Mouse (Mus musculus): Measurements from ENCODE around the gene Yif1a. TPM values are rescaled to one million over a fixed set of nuclear protein-coding genes. Genes with fewer than 3 reads are reported as not detected.

Gene Yif1a
- total RNA-seq, 2 experiments from 2014 or later, result 72.8 to 78.3 TPM

GRCm38 (mm10) chr19:5058801-5059771, 29.3 kb upstream of the Yif1a start:
- intact Hi-C loops (cut with DNase I), result no loop called here
- peak; percentile 48 to 58 for DNase-seq

- intact Hi-C loops (cut with DNase I), result no loop called here
- DNase-seq, result peak; percentile 65 to 70
These were observed 27.7 kb upstream of the Yif1a start for GRCm38 (mm10) chr19:5060365-5061330.

- DNase-seq, result no peak
- intact Hi-C loops (cut with DNase I), result no loop called here
These were observed 26.3 kb upstream of the Yif1a start for GRCm38 (mm10) chr19:5062041-5062440.

- intact Hi-C loops (cut with DNase I), result no loop called here
- peak; percentile 44 to 57 for DNase-seq
These were observed 25.9 kb upstream of the Yif1a start for GRCm38 (mm10) chr19:5062446-5062845.

GRCm38 (mm10) chr19:5065104-5065503, 23.2 kb upstream of the Yif1a start:
- peak; percentile 57 to 61 for DNase-seq
- intact Hi-C loops (cut with DNase I), result no loop called here

GRCm38 (mm10) chr19:5067040-5067799, 21.1 kb upstream of the Yif1a start:
- intact Hi-C loops (cut with DNase I), result no loop called here
- peak; percentile 56 to 63 for DNase-seq

- intact Hi-C loops (cut with DNase I), result no loop called here
- DNase-seq, result peak; percentile 81 to 84
These were observed 20.3 kb upstream of the Yif1a start, which contains the start of gene Cd248 for GRCm38 (mm10) chr19:5067867-5068569. Gene Cd248 (plus strand): TSS chr19:5068078.

GRCm38 (mm10) chr19:5068570-5069234, 19.6 kb upstream of the Yif1a start:
- DNase-seq, result peak; percentile 14 to 44

GRCm38 (mm10) chr19:5069486-5069885, 18.9 kb upstream of the Yif1a start:
- intact Hi-C loops (cut with DNase I), result no loop called here
- DNase-seq, result no peak

More at GRCm38 (mm10) chr19:5068570-5069234, 19.6 kb upstream of the Yif1a start:
- intact Hi-C loops (cut with DNase I), result no loop called here

- intact Hi-C loops (cut with DNase I), result no loop called here
- no peak for DNase-seq
These were observed 18.4 kb upstream of the Yif1a start for GRCm38 (mm10) chr19:5069978-5070377.

- no peak for DNase-seq
- intact Hi-C loops (cut with DNase I), result no loop called here
These were observed 17.3 kb upstream of the Yif1a start for GRCm38 (mm10) chr19:5071077-5071476.

- intact Hi-C loops (cut with DNase I), result no loop called here
- peak; percentile 77 to 79 for DNase-seq
These were observed 16.6 kb upstream of the Yif1a start for GRCm38 (mm10) chr19:5071545-5072369.

- intact Hi-C loops (cut with DNase I), result loop anchor here (1.0 kb wide), 2 partner anchors 16 to 57 kb away; no protein-coding TSS in a partner anchor
- DNase-seq, result peak in 1 of 2 experiments; percentile 46
These were observed 15.8 kb upstream of the Yif1a start for GRCm38 (mm10) chr19:5072389-5073019.

- intact Hi-C loops (cut with DNase I), result loop anchor here (1.0 kb wide), 2 partner anchors 17 to 58 kb away; no protein-coding TSS in a partner anchor
These were observed 15.3 kb upstream of the Yif1a start for GRCm38 (mm10) chr19:5073028-5073427.

GRCm38 (mm10) chr19:5073518-5073917, 14.8 kb upstream of the Yif1a start:
- no peak for DNase-seq
- intact Hi-C loops (cut with DNase I), result loop anchor here (1.0 kb wide), 2 partner anchors 17 to 58 kb away; no protein-coding TSS in a partner anchor

More at GRCm38 (mm10) chr19:5073028-5073427, 15.3 kb upstream of the Yif1a start:
- peak; percentile 67 to 80 for DNase-seq

- no peak for DNase-seq
- intact Hi-C loops (cut with DNase I), result no loop called here
These were observed 9.1 kb upstream of the Yif1a start for GRCm38 (mm10) chr19:5079279-5079678.

- DNase-seq, result no peak
- intact Hi-C loops (cut with DNase I), result no loop called here
These were observed 6.3 kb upstream of the Yif1a start for GRCm38 (mm10) chr19:5082005-5082404.

Measured in heart, postnatal 10 days (tissue).